Mouse (Mus musculus) hindbrain, embryonic 11.5 days (tissue): ENCODE data around the gene Tmem9b. TPM values are rescaled to one million over a fixed set of nuclear protein-coding genes. Genes with fewer than 3 reads are reported as not detected.

ENCODE experiments used
- ATAC-seq: fragments of 200-750 bp; cut with Nextera tagmentation; 2 replicates; pipeline ENCODE4 v1.8.0; 2017; ENCODE audit warnings: mild to moderate bottlenecking, moderate TSS enrichment, moderate library complexity; ENCODE audit not compliant: low FRiP score
- DNase-seq: peaks from one replicate; pipeline ENCODE4 v3.0.0-alpha.2; 2015; ENCODE audit warnings: low spot score
- H3K27ac ChIP-seq: fragments of 300-500 bp; sonication (generic); 2 replicates; pipeline ENCODE4 v1.5.1; 2014; ENCODE audit warnings: mild to moderate bottlenecking, low read depth, low read length
- H3K27me3 ChIP-seq: fragments of 300-500 bp; sonication (generic); 2 replicates; pipeline ENCODE4 v1.6.1; 2014; ENCODE audit warnings: mild to moderate bottlenecking, low read length, moderate library complexity, mixed read lengths; ENCODE audit not compliant: control insufficient read depth, insufficient read depth
- H3K36me3 ChIP-seq: fragments of 300-500 bp; sonication (generic); 2 replicates; pipeline ENCODE4 v1.6.1; 2014; ENCODE audit warnings: mild to moderate bottlenecking, low read length, moderate library complexity, mixed read lengths; ENCODE audit not compliant: control insufficient read depth, insufficient read depth
- H3K4me1 ChIP-seq: fragments of 300-500 bp; sonication (generic); replicated peaks from 2 replicates; pipeline ENCODE4 v1.6.1; 2014; ENCODE audit warnings: low read length, mixed read lengths; ENCODE audit not compliant: control insufficient read depth, insufficient read depth
- H3K4me2 ChIP-seq: fragments of 300-500 bp; sonication (generic); replicated peaks from 2 replicates; pipeline ENCODE4 v1.6.1; 2014; ENCODE audit warnings: mild to moderate bottlenecking, low read depth, low read length
- H3K4me3 ChIP-seq: fragments of 300-500 bp; sonication (generic); 2 replicates; pipeline ENCODE4 v1.5.1; 2014; ENCODE audit warnings: low read depth, low read length
- H3K9ac ChIP-seq: fragments of 300-500 bp; sonication (generic); 2 replicates; pipeline ENCODE4 v1.6.1; 2014; ENCODE audit warnings: low read depth, low read length
- H3K9me3 ChIP-seq: fragments of 300-500 bp; sonication (generic); 2 replicates; pipeline ENCODE4 v1.6.1; 2016; ENCODE audit warnings: low read length; ENCODE audit not compliant: control insufficient read depth
- WGBS: fragments of 180-500 bp; shearing (Covaris S2); extraction: QIAGEN DNeasy Blood & Tissue Kit; methylation state at CpG from one replicate; pipeline ENCODE4 v1.1.7; 2014; 5-methylcytosine and 5-hydroxymethylcytosine counted together
- polyA plus RNA-seq: library from polyadenylated mRNA; unstranded; fragments of >200 nt; fragmentation: Nextera tagmentation; extraction: Ambion mirVana; gene quantifications from 2 replicates; pipeline ENCODE4 v1.2.1, GENCODE M21; 2014

The Tmem9b gene
- polyA plus RNA-seq, 1 experiment from 2014 or later, result 63.2 TPM

DNA sequence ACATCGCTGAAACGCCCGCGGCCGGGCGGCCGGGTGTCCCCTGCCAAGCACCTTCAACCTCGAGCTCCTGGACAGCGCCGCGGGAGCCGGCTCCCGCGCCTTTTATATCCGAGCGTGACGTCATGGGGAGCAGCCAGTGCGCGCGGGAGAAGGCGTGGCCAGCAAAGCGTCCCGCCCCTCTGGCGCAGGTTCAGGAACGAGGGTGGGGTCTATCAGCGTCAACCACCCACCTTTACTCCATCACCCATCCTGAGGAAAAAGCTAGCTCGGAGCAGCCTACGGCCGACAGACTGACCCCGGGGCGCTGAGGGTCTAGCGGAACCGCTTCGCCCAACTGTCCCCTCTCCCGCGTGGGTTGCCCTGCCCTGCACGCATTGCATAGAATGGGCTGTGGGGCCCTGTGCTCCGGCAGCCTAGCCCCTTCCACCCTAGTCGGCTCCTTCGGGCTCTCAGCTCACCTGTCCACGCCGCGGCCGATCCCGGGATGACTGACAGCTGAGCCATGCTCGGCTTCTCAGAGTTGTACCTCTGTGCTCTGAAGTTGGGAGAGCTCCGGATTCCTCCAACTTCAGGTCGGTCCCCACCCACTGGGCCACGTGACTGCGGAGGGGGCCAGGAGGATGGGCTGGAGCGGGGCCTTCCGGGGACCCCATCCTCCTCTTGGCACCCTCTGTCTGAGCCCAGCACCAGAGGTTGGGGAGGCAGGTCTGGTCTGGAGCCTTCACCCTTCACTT, 29.0 kb upstream of the Tmem9b start, which contains the start of gene Nrip3:
Gene Nrip3, minus strand, starts transcription at position 556 of the 734 bp plus-strand sequence.
- H3K27me3 ChIP-seq, result peaks cover 24% of the 10 kb centered on the region
- H3K27ac ChIP-seq, result no peak within 1 kb of the TSS
- WGBS, result 2% methylated on average over 52 of the region's 52 CpGs
- peak within 1 kb of the TSS; percentile 41 for H3K9ac ChIP-seq
- H3K36me3 ChIP-seq, result no peaks in the 10 kb centered on the region
- ATAC-seq, result peak; percentile 91
- H3K9me3 ChIP-seq, result no peaks in the 10 kb centered on the region
- H3K4me1 ChIP-seq, result peaks cover 6% of the 10 kb centered on the region
- H3K4me3 ChIP-seq, result peak within 1 kb of the TSS; percentile 58
- H3K4me2 ChIP-seq, result peak within 1 kb of the TSS; percentile 98
- DNase-seq, result peak; percentile 84

DNA sequence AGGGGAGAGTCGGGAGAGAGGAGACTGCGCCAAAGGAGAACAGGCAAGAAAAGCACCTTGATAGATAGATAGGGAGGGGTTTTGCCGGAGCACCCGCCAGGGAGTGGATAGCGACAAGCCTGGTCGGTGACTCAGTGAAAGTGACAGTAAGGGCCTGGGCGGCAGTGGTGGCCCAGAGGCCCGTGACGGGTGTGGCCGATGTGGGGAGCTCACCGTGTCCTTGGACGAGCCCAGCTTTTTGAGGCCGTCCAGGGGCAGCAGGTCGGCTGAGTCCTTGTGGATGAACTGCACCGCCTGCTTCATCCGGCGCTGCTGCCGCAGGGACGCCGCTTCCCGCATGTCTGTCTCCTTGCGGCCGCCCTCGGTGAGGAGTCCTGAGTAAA, 28.4 kb upstream of the Tmem9b start:
- no peak overlapping the region for H3K27ac ChIP-seq
- DNase-seq (no peak), ATAC-seq (peak; percentile 75)
- H3K4me3 ChIP-seq, result peak overlapping the region; percentile 58
- peak overlapping the region; percentile 41 for H3K9ac ChIP-seq
- H3K36me3 ChIP-seq, result no peaks in the 10 kb centered on the region
- H3K4me1 ChIP-seq, result peaks cover 6% of the 10 kb centered on the region
- H3K9me3 ChIP-seq, result no peaks in the 10 kb centered on the region
- 2% methylated on average over 24 of the region's 24 CpGs for WGBS
- peaks cover 24% of the 10 kb centered on the region for H3K27me3 ChIP-seq
- H3K4me2 ChIP-seq, result peak overlapping the region; percentile 98

GRCm38 (mm10) chr7:109772251-109772650, 19.6 kb upstream of the Tmem9b start:
- no peak overlapping the region for H3K4me2 ChIP-seq
- no peaks in the 10 kb centered on the region for H3K36me3 ChIP-seq
- no peak overlapping the region for H3K27ac ChIP-seq
- H3K4me1 ChIP-seq, result no peaks in the 10 kb centered on the region
- DNase-seq (no peak), ATAC-seq (no peak)
- H3K4me3 ChIP-seq, result no peak overlapping the region
- no peaks in the 10 kb centered on the region for H3K27me3 ChIP-seq
- no peak overlapping the region for H3K9ac ChIP-seq
- no peaks in the 10 kb centered on the region for H3K9me3 ChIP-seq

- whole genome bisulfite sequencing, result 66% methylated on average over 2 of the region's 2 CpGs
- ATAC-seq (no peak), DNase-seq (no peak)
- Histone ChIP-seq H3K4me2 (no peak overlapping the region), H3K36me3 (no peaks in the 10 kb centered on the region), H3K4me3 (no peak overlapping the region), H3K9me3 (no peaks in the 10 kb centered on the region), H3K4me1 (no peaks in the 10 kb centered on the region), H3K27me3 (no peaks in the 10 kb centered on the region), H3K27ac (no peak overlapping the region), H3K9ac (no peak overlapping the region)
Observed at GRCm38 (mm10) chr7:109768699-109769383, 16.2 kb upstream of the Tmem9b start.

DNA sequence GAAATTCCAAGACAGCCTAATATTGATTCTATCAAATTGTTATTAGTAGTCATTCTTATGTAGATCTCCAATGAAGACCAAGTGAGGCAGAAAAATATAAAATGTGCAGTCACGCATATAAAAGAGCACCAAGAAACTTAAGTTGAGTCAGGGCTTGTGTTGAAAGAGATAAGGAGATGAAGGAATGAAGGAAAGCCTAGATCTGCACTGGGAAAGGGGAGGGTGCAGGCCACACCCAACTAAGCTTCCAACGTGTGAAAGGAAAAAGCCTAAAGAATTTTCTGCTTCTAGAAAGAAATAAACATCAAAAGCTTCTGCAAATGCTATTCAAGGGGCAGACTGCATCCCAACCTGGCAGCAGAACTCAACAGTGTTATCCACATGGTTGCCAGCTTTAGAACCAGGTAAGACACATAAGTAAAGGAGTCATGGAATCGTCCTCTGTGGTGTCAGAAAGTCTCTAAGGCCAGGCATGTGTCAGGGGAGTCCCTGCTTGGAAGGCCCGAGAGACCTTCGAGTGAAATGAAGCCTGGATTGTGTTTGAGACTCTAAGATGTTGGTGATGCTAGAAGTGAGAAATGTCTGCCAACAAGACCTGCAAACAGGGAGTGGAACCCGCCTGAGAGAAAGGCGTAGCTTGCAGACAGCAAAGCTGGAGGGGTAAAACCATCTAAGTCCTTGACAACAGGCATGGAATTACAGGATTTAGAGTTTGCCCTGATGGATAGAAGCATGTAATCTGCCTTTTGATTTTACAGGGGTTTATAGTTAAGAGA, 15.1 kb upstream of the Tmem9b start:
- Histone ChIP-seq H3K27ac (no peak overlapping the region), H3K9ac (no peak overlapping the region), H3K4me1 (no peaks in the 10 kb centered on the region), H3K9me3 (no peaks in the 10 kb centered on the region), H3K4me3 (no peak overlapping the region), H3K27me3 (no peaks in the 10 kb centered on the region), H3K36me3 (no peaks in the 10 kb centered on the region), H3K4me2 (no peak overlapping the region)
- 81% methylated on average over 7 of the region's 7 CpGs for WGBS
- DNase-seq, result no peak
- ATAC-seq, result no peak

DNA sequence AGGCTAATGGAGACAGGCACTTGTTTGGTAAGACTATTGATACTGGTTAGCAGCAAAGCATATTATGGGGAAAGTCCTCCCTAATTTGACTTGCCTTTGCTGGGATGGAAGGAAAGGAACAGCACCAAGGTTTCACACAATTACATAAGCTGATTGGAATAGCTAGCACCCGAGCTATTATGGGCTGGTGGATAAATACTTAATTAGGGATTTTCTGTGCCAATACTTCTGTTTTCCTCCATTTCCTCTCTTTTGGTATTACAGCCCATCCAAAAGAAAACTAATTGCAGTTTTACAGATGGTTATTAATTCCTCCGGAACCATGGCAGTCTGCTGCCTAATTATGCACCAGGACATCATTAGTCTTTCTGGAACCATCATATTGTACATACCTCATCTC, 11.3 kb upstream of the Tmem9b start:
- ATAC-seq, result no peak
- Histone ChIP-seq H3K4me2 (no peak overlapping the region), H3K27me3 (no peaks in the 10 kb centered on the region), H3K27ac (no peak overlapping the region), H3K4me3 (no peak overlapping the region), H3K9me3 (no peaks in the 10 kb centered on the region), H3K4me1 (no peaks in the 10 kb centered on the region), H3K36me3 (no peaks in the 10 kb centered on the region), H3K9ac (no peak overlapping the region)
- DNase-seq, result no peak
- 86% methylated on average over 2 of the region's 2 CpGs for WGBS

DNA sequence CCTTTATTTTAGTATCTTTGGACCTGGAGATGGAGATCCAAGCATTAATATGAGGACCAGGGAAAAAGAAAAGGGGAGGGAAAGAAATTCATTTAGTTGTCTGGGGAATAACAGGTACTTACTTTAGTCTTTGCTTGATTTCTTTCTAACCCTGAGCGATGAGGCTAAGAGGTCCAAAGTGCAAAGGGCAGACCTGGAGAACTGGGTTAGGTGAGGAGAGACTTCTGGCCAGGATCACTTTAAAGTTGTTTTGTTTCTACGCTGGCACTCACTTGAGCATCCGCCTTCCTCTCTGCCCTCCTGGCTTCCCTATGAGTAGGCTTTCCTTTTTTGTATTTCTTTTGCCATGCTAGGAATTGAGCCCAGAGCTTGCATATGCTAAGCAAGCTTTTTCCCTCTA, 3.6 kb upstream of the Tmem9b start:
- WGBS, result 98% methylated on average over 3 of the region's 3 CpGs
- no peak for ATAC-seq
- no peaks in the 10 kb centered on the region for H3K9me3 ChIP-seq
- no peaks in the 10 kb centered on the region for H3K4me1 ChIP-seq
- no peak for DNase-seq
- H3K27me3 ChIP-seq, result no peaks in the 10 kb centered on the region
- H3K4me3 ChIP-seq, result no peak overlapping the region
- H3K4me2 ChIP-seq, result no peak overlapping the region
- no peak overlapping the region for H3K9ac ChIP-seq
- H3K27ac ChIP-seq, result no peak overlapping the region
- H3K36me3 ChIP-seq, result no peaks in the 10 kb centered on the region

DNA sequence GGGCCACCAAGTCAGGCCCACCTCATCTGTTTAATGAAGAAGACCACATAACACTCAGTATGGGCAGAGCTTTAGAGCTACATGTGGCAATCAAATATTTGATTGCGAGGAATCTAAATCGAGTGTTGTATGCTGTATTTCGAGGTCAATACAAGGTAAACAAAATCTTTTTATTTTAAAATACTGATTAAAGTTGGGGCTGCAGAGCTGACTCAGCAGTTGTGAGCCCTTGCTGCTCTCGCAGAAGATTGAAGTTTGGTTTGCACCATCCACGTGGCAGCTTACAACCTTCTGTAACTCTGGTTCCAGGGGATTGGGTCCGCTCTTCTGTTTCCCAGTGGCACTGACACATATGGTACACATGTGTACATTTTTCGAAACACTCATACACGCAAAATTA, 1.4 kb upstream of the Tmem9b start:
- Histone ChIP-seq H3K4me2 (no peak overlapping the region), H3K9me3 (no peaks in the 10 kb centered on the region), H3K36me3 (no peaks in the 10 kb centered on the region), H3K27me3 (no peaks in the 10 kb centered on the region), H3K9ac (no peak overlapping the region), H3K27ac (no peak overlapping the region), H3K4me1 (no peaks in the 10 kb centered on the region), H3K4me3 (no peak overlapping the region)
- ATAC-seq (no peak), DNase-seq (no peak)
- WGBS, result 89% methylated on average over 8 of the region's 8 CpGs
